In the genomic region with DNA sequence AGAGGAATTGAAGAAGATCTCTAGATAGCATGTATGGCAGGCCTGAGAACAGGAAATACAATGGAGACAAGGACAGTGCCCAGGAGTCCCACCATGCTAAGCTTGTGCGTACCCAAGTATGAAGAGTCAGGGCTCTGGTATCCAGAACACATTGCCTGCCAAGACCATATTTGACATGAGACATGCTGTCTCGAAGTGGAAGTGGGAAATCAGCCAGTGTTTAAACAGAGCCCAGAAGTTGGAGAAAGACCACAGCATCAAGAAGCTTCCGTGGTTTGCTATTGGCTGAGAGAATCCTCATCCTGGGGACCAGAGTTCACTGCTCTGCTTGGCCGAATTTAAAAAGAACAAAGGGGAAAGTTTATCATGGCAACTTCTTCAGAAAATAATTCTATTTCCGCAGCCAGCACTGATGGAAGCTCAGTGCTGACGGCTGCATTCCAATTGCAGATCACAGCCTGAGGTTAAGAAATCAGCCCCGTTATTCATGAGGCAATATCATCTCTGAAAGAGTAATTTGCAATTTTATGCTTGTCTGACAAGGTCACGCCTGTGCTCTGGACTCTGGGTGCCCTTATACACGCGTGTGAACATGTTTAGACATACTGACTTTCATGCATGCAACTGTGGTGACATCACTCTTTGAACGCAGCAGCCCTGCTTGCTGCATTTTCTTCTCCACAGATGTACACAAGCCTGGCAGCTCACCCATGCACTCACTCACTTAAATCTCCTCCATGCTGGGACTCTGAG, we compare ENCODE assay signal across 16 mouse cellular contexts.
DNase-seq lines count a peak whose midpoint lies in the region; ATAC-seq and TF ChIP-seq lines count a peak whose summit lies in the region.
"Had no signal": no experiment of that assay in that cellular context is flagged by ENCODE, and none has a peak within 500 bp of the region (broad histone marks: within the 10 kb centered on the region; RNA-seq: fewer than 3 reads in every experiment).

No protein-coding gene starts in this region.

- WGBS in heart, embryonic 12.5 days = 70% methylated on average over 11 of the region's 11 CpGs
- 59% methylated on average over 11 of the region's 11 CpGs for WGBS in lung, adult 2 months
- 52% methylated on average over 11 of the region's 11 CpGs for WGBS in lung, embryonic 16.5 days

- H3K9ac ChIP-seq in heart, embryonic 12.5 days = no peak overlapping the region
- H3K9ac ChIP-seq in lung, embryonic 16.5 days (ENCODE audit: low read length) = no peak overlapping the region
- H3K9ac ChIP-seq: liver, embryonic 15.5 days; midbrain, embryonic 13.5 days; stomach, embryonic 15.5 days had no signal

- DNase-seq in heart, adult 18-20 months = peak; percentile 38 to 47
- DNase-seq in lung, adult 18-20 months = peak; percentile 7 to 11
- no peak for DNase-seq in lung, adult 2 months
- DNase-seq in embryo, embryonic 9.5 days (ENCODE audit: extremely low spot score) = no peak
- DNase-seq in frontal cortex, postnatal 25 days (ENCODE audit: low spot score in 2 of 2) = no peak
- DNase-seq in cerebellum, postnatal 14 days = no peak
- DNase-seq: adrenal gland, adult 8-10 months; cerebellum, adult 8-10 months; embryo, embryonic 11 days; thymus, postnatal 36 days had no signal

- no peak overlapping the region for H3K4me3 ChIP-seq in heart, embryonic 12.5 days
- no peak overlapping the region for H3K4me3 ChIP-seq in lung, adult 2 months (replicated peaks; ENCODE audit: extremely low read depth, low read depth, low read length)
- H3K4me3 ChIP-seq in lung, embryonic 16.5 days (ENCODE audit: low read length) = no peak overlapping the region
- H3K4me3 ChIP-seq: limb, embryonic 10.5 days; liver, embryonic 15.5 days; midbrain, embryonic 13.5 days; stomach, embryonic 15.5 days had no signal

- H3K36me3 ChIP-seq in heart, embryonic 12.5 days = no peaks in the 10 kb centered on the region
- no peaks in the 10 kb centered on the region for H3K36me3 ChIP-seq in lung, embryonic 16.5 days (ENCODE audit: control insufficient read depth, insufficient read depth, low read length)
- H3K36me3 ChIP-seq: limb, embryonic 10.5 days; liver, embryonic 15.5 days; midbrain, embryonic 13.5 days; stomach, embryonic 15.5 days had no signal

- no peak for TF ChIP-seq POLR2A in lung, adult 2 months (IDR thresholded peaks at IDR 0.05; ENCODE audit: borderline replicate concordance, extremely low read depth, low read depth, low read length)

- 0 out of 2 replicates have a peak, but pooled peaks cover 3% of the 10 kb centered on the region for H3K9me3 ChIP-seq in heart, embryonic 12.5 days (replicated peaks)
- no peaks in the 10 kb centered on the region for H3K9me3 ChIP-seq in lung, embryonic 16.5 days (ENCODE audit: control insufficient read depth, low read length)
- H3K9me3 ChIP-seq: limb, embryonic 10.5 days; liver, embryonic 15.5 days; midbrain, embryonic 13.5 days; stomach, embryonic 15.5 days had no signal

- TF ChIP-seq CTCF in lung, adult 2 months (IDR thresholded peaks at IDR 0.05; ENCODE audit: insufficient read depth, low read length) = no peak

- H3K4me2 ChIP-seq in heart, embryonic 12.5 days = no peak overlapping the region
- H3K4me2 ChIP-seq in lung, embryonic 16.5 days (ENCODE audit: low read depth, low read length) = no peak overlapping the region
- H3K4me2 ChIP-seq: liver, embryonic 15.5 days; midbrain, embryonic 13.5 days; stomach, embryonic 15.5 days had no signal

- H3K27me3 ChIP-seq in heart, embryonic 12.5 days (replicated peaks) = no peaks in the 10 kb centered on the region
- H3K27me3 ChIP-seq in lung, embryonic 16.5 days (ENCODE audit: control insufficient read depth, insufficient read depth, low read depth, low read length) = no peaks in the 10 kb centered on the region
- H3K27me3 ChIP-seq: liver, embryonic 15.5 days; midbrain, embryonic 13.5 days; stomach, embryonic 15.5 days had no signal

- no peak for ATAC-seq in heart, embryonic 12.5 days (ENCODE audit: insufficient number of reproducible peaks, low FRiP score)
- peak; percentile 84 for ATAC-seq in lung, embryonic 16.5 days (ENCODE audit: low read depth)
- ATAC-seq: midbrain, embryonic 13.5 days had no signal

- H3K27ac ChIP-seq in heart, embryonic 12.5 days (ENCODE audit: poor library complexity, severe bottlenecking) = no peak overlapping the region
- no peak overlapping the region for H3K27ac ChIP-seq in lung, embryonic 16.5 days (ENCODE audit: low read length)
- H3K27ac ChIP-seq: limb, embryonic 10.5 days; liver, embryonic 15.5 days; midbrain, embryonic 13.5 days; stomach, embryonic 15.5 days had no signal

- H3K4me1 ChIP-seq in heart, embryonic 12.5 days (replicated peaks) = no peaks in the 10 kb centered on the region
- no peaks in the 10 kb centered on the region; the same call in 1 of the 2 replicates for H3K4me1 ChIP-seq in lung, adult 2 months (ENCODE audit: control insufficient read depth, insufficient read depth, low read length)
- 0 out of 2 replicates have a peak, but pooled peaks cover 2% of the 10 kb centered on the region for H3K4me1 ChIP-seq in lung, embryonic 16.5 days (replicated peaks; ENCODE audit: control insufficient read depth, insufficient read depth, low read length)
- H3K4me1 ChIP-seq: limb, embryonic 10.5 days; liver, embryonic 15.5 days; midbrain, embryonic 13.5 days; stomach, embryonic 15.5 days had no signal

Comparison
In these comparisons a context has a peak if more than half of its experiments do, and no peak if none do; other contexts are left out.
1. DNase-seq: peak in heart, adult 18-20 months (2 of 2) and lung, adult 18-20 months (2 of 2); none in lung, adult 2 months (single experiment), embryo, embryonic 9.5 days (single experiment), frontal cortex, postnatal 25 days (0 of 2) and cerebellum, postnatal 14 days (0 of 2).